Mouse (Mus musculus) myocyte (in vitro differentiated cells): ENCODE results near the gene Socs7.

Experiments
- CEBPB ChIP-seq: IDR thresholded peaks from 2 replicates; pipeline ENCODE4 v1.6.1; 2011; ENCODE audit warnings: mild to moderate bottlenecking, moderate library complexity; ENCODE audit not compliant: poor library complexity, insufficient read depth, severe bottlenecking
- E2F4 ChIP-seq: IDR thresholded peaks from one replicate; pipeline ENCODE4 v1.6.1; 2011; ENCODE audit warnings: mild to moderate bottlenecking, control low read depth, moderate library complexity; ENCODE audit not compliant: insufficient read depth
- MAX ChIP-seq: IDR thresholded peaks from one replicate; pipeline ENCODE4 v1.6.1; 2011; ENCODE audit warnings: low read depth, mild to moderate bottlenecking, control low read depth
- MYOD1 ChIP-seq, 3 experiments: IDR thresholded peaks; one replicate each; pipeline ENCODE4 v1.6.1; 2011; ENCODE audit warnings: control low read depth in 2 of 3, low read depth in 2 of 3, mild to moderate bottlenecking in 2 of 3, moderate library complexity in 1 of 3; ENCODE audit not compliant: insufficient read length in 2 of 3, control insufficient read depth in 1 of 3
- POLR2A ChIP-seq: IDR thresholded peaks from one replicate; pipeline ENCODE4 v1.6.1; 2011; ENCODE audit warnings: low read depth, mild to moderate bottlenecking, control low read depth, moderate library complexity; ENCODE audit not compliant: insufficient read length
- POLR2AphosphoS2 ChIP-seq: IDR thresholded peaks from one replicate; pipeline ENCODE4 v1.6.1; 2011; ENCODE audit warnings: low read depth, control low read depth; ENCODE audit not compliant: insufficient read length
- SRF ChIP-seq: IDR thresholded peaks from one replicate; pipeline ENCODE4 v1.6.1; 2011; ENCODE audit warnings: low read depth; ENCODE audit not compliant: control insufficient read depth, insufficient read length
- TCF12 ChIP-seq: IDR thresholded peaks from one replicate; pipeline ENCODE4 v1.6.1; 2011; ENCODE audit warnings: mild to moderate bottlenecking, control low read depth; ENCODE audit not compliant: poor library complexity, insufficient read depth, severe bottlenecking
- TCF3 ChIP-seq: IDR thresholded peaks from one replicate; pipeline ENCODE4 v1.6.1; 2011; ENCODE audit warnings: low read depth, control low read depth; ENCODE audit not compliant: insufficient read length
- USF1 ChIP-seq: IDR thresholded peaks from one replicate; pipeline ENCODE4 v1.6.1; 2011; ENCODE audit warnings: low read depth, mild to moderate bottlenecking, control low read depth, moderate library complexity

DNA sequence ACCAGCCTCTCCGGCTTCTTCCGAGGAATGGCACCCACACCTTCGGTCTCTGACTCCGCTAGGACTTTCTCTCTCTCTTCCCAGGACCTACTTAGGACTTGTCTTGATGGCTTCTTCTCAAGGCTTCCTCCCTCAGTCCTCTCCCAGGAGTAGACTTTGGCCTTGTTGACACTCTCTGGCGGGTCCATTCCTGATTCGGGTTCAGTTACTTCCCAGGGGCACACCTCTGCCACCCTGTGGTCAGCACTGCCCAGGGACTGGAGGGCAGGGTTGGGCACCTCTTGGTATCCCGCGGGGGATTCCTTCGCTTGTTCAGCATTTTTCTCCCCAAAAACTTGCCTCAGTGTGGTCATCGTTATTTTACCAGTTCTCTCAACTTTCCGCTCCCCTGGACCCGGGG is 25.0 kb upstream of the Socs7 start:
- TF ChIP-seq TCF12 (no peak), POLR2A (no peak), TCF3 (no peak), POLR2AphosphoS2 (no peak), E2F4 (no peak), SRF (no peak), MYOD1 (IDR thresholded peaks at IDR 0.05; ENCODE audit: control insufficient read depth in 1 of 3, insufficient read length in 2 of 3, low read depth in 2 of 3) (no peak), USF1 (no peak), CEBPB (no peak), MAX (no peak)
